Mouse (Mus musculus) olfactory bulb, adult 2 months (tissue): ENCODE results near the gene Gipc2. TPM values are rescaled to one million over a fixed set of nuclear protein-coding genes. Genes with fewer than 3 reads are reported as not detected.

Experiments
- H3K27ac ChIP-seq: fragments of 200-500 bp; 2 replicates; pipeline ENCODE4 v1.5.1; 2012; ENCODE audit warnings: low read depth, low read length; ENCODE audit not compliant: insufficient read depth
- H3K4me1 ChIP-seq: fragments of 200-500 bp; 2 replicates; pipeline ENCODE4 v1.6.1; 2012; ENCODE audit warnings: low read length; ENCODE audit not compliant: control insufficient read depth, insufficient read depth
- H3K4me3 ChIP-seq: fragments of 200-500 bp; 2 replicates; pipeline ENCODE4 v1.5.1; 2012; ENCODE audit warnings: mild to moderate bottlenecking, low read depth, low read length, moderate library complexity; ENCODE audit not compliant: insufficient read depth
- CTCF ChIP-seq: fragments of 200-500 bp; IDR thresholded peaks from 2 replicates; pipeline ENCODE4 v1.5.1; 2012; ENCODE audit warnings: low read depth, mild to moderate bottlenecking, low read length, moderate library complexity; ENCODE audit not compliant: insufficient read depth
- POLR2A ChIP-seq: fragments of 200-500 bp; IDR thresholded peaks from 2 replicates; pipeline ENCODE4 v1.6.1; 2012; ENCODE audit warnings: mild to moderate bottlenecking, low read depth, low read length, moderate library complexity; ENCODE audit not compliant: insufficient read depth
- WGBS: fragments of 180-500 bp; shearing (Covaris S2); methylation state at CpG from one replicate; pipeline ENCODE4 v1.1.7; 2018; 5-methylcytosine and 5-hydroxymethylcytosine counted together
- polyA plus RNA-seq: library from polyadenylated mRNA; stranded (reverse); fragments of >200 nt; gene quantifications from 2 replicates; pipeline ENCODE4 v1.2.4, GENCODE M21; 2012; ENCODE audit warnings: low replicate concordance; ENCODE audit not compliant: missing spikeins, insufficient read depth, insufficient read length

Gipc2 gene
- polyA plus RNA-seq, 1 experiment: not detected

DNA sequence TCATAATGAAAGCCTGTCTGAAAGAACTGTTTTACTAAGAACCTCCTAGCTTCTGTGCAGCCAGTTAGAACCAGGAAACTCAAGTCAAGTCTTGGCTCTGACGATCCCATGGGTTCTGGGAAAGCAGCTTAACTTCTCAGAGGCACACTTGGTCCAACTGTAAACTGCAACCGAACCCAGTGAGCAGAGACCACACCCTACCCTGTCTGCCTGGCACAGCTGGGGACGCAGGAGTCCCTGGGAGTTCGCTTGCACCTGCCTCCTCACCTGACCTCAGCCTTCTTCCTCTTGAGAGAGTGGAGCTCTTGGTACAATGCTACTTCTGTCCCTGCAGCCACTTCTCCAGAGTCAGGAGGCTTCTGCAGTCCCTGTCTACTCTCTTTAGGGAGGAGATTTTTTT, 5.4 kb downstream of the Gipc2 start:
- WGBS: 77% methylated on average over 4 of the region's 4 CpGs
- no peak for TF ChIP-seq POLR2A
- TF ChIP-seq CTCF: no peak

DNA sequence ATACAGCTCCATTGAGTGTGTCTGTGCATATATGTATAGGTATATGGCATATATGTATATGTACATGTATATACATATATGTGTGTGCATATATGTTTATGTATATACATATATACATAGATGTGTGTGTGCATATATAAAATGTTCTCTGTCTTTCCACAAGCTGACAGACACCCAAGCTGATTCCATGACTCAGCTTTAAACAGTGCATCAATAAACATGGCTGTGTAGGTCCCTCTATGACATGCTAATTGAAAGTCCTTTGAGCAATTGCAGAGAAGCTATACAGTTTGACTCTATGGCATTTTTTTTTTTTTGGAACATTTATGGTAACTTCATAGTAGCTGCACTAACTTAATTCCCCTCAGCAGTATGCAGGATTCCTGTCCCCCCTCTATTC, 6.7 kb downstream of the Gipc2 start:
- H3K4me3 ChIP-seq: no peak overlapping the region
- H3K4me1 ChIP-seq: peaks cover 4% of the 10 kb centered on the region
- H3K27ac ChIP-seq: no peak overlapping the region
- TF ChIP-seq CTCF (no peak), POLR2A (no peak)

More for the DNA sequence above, 5.4 kb downstream of the Gipc2 start:
- H3K27ac ChIP-seq: no peak overlapping the region
- no peak overlapping the region for H3K4me3 ChIP-seq
- H3K4me1 ChIP-seq: peaks cover 5% of the 10 kb centered on the region

DNA sequence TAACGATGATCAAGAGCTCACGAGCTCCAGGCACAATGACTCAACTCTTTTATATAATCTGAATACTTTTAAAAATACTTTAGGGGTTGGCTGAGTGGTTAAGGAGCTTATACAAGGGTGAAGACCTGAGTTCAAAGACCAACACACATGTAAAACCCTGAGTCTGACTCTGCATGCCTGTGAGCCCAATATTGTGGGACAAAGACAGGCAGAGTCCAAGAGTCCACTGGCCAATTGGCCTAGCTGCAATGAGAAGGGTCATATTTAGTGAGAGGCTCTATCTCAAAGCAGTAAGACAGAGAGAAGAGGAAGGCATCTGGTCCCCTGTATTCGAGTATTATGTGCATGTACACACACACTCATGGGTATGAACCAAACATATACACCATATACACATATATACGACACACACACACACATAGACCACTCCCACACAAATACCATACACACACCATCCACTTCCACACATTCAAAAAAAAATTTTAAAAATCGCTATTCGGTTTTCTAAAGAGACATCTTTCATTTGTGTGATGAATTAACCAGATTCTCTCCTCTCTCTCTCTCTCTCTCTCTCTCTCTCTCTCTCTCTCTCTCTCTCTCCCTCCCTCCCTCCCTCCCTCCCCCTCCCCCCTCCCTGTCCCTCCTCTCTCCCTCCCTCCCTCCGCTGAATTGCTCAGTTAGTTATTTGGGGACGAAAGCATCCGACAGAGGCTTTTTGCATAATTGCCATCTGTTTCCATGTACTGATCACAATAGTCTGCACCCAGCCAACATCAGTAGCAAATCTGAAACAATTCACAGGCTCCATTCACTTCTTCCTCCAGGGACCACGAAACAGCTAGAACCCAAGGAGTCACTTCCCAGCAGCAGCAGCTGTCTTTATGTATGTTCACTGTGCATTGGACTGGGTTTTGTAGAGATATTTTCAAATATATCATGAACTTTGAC, 7.4 kb downstream of the Gipc2 start:
- Histone ChIP-seq H3K4me1 (peaks cover 4% of the 10 kb centered on the region), H3K27ac (no peak overlapping the region), H3K4me3 (no peak overlapping the region)
- 54% methylated on average over 10 of the region's 10 CpGs for WGBS
- TF ChIP-seq POLR2A: no peak
- TF ChIP-seq CTCF: no peak

DNA sequence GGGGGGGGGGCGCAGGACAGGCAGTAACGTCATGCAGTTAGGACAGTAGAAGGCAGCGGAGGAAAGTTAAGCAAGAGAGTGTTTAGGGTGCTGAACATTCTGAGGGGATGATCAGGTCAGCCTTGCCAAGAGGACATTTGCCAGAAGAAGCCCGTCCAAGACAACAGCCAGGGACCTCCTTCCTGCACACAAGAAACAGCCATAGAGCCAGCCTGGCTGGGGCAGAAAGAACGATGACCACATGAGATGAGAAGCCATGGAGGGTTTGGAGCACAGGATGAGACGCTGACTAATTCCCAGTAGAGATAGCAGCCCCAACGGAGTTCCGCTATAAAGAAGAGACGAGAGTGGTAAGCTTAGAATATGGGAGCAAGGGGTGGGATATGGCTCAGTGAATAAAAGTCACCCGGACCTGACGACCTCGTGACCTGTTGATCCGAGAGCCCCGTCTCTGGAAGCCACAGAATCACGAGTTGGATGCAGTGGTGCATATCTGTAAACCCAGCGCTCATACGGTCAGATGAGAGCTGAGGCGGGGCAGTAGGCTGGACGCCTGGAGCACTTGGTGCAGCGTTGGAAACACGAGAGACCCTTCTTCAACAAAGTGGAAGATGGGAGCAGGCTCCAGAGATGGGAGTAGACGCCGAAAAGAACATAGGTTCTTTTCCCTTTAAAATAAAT, 9.1 kb downstream of the Gipc2 start:
- no peak overlapping the region for H3K4me3 ChIP-seq
- no peak for TF ChIP-seq POLR2A
- no peak for TF ChIP-seq CTCF
- no peak overlapping the region for H3K27ac ChIP-seq
- 83% methylated on average over 23 of the region's 23 CpGs for WGBS
- peaks cover 4% of the 10 kb centered on the region for H3K4me1 ChIP-seq

DNA sequence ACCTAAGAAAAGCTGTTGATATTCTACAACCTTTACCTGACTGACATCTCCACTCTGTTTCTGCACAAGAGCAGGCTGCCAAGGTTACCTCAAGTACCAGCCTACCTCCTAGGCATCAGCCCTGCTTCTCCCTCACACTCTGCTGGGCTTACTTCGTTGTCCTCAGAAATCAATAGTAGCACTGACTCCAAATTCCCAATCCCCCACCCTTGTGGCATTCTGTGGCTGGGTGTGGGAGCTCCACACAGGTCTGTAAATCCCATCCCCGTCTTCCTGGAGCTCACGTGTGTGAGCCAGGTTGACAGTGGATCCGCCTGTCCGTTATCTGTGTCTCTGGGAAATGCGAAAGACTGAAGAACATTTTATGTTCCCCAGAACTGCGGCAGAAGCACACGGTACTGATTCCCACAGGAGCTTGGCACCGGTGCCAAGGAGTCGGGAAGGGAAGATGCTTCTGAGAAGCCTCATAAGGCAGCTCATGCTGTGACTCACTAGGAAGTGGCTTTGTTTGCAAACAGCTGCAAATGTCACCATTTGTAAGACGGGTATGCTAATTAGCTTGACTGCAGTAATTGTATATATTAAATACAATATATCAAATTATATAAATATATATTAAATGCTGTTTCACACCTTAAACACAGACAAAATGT, 10.6 kb downstream of the Gipc2 start:
- no peak overlapping the region for H3K4me3 ChIP-seq
- 29% methylated on average over 11 of the region's 11 CpGs for WGBS
- TF ChIP-seq POLR2A (no peak), CTCF (no peak)
- H3K27ac ChIP-seq: no peak overlapping the region
- H3K4me1 ChIP-seq: peaks cover 4% of the 10 kb centered on the region

DNA sequence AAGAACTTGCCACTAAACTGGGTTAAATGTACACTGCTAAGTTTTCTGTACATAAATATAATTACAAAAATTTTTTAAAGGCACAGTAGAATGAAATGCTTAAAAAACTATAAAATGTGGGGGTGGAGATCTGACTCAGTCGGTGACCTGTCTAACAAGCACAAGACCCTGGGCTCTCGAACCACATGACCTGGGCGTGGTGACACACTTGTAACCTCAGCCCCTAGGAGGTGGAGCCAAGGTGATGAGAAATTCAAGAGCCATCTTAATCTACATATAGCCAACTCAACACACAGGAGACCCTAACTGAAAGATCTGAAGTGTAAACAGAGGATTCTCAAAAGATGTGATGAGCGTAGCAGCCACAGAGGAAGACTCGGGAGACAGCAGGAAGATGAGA, 11.9 kb downstream of the Gipc2 start:
- H3K4me1 ChIP-seq: peaks cover 4% of the 10 kb centered on the region
- no peak overlapping the region for H3K4me3 ChIP-seq
- no peak overlapping the region for H3K27ac ChIP-seq
- TF ChIP-seq CTCF (no peak), POLR2A (no peak)
- WGBS: 95% methylated on average over 5 of the region's 5 CpGs

DNA sequence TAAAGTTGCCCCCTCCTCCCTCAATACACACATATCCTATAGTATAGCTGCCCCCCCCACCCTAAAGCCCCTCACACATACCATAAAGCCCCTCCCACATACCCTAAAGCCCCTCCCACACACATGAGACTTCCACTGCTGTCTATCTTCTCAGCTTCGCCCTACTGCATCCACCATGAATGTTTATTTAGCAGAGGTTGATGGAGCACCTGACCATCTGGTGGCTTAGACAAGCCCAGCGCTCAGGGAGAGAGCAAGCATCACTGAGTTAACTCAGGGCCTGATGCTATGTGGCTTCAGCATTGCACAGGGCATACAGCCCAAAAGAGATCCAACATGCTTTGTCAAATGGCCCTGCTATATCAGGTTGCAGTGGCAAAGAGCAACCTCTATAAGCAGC, 12.9 kb downstream of the Gipc2 start:
- Histone ChIP-seq H3K4me3 (no peak overlapping the region), H3K4me1 (peaks cover 4% of the 10 kb centered on the region), H3K27ac (no peak overlapping the region)
- TF ChIP-seq POLR2A (no peak), CTCF (no peak)
- 97% methylated on average over 2 of the region's 2 CpGs for WGBS

DNA sequence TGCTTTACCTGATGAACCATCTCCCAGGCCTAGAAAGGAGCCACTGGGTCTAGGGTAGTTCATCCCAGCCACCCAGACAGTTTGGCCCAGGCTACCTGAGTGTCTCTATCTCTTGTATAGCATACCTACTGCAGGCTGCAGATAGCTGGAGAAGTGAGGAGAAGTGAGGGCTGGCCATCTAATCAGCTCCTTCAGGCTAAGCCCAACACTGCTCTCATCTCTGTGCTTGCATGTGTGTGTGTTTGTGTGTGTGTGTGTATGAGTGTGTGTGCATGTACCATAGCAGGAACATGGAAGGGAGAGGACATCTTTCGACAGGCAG, 13.6 kb downstream of the Gipc2 start:
- peaks cover 4% of the 10 kb centered on the region for H3K4me1 ChIP-seq
- no peak overlapping the region for H3K4me3 ChIP-seq
- WGBS: 100% methylated on average over 1 of the region's 1 CpGs
- TF ChIP-seq POLR2A (no peak), CTCF (no peak)
- no peak overlapping the region for H3K27ac ChIP-seq

DNA sequence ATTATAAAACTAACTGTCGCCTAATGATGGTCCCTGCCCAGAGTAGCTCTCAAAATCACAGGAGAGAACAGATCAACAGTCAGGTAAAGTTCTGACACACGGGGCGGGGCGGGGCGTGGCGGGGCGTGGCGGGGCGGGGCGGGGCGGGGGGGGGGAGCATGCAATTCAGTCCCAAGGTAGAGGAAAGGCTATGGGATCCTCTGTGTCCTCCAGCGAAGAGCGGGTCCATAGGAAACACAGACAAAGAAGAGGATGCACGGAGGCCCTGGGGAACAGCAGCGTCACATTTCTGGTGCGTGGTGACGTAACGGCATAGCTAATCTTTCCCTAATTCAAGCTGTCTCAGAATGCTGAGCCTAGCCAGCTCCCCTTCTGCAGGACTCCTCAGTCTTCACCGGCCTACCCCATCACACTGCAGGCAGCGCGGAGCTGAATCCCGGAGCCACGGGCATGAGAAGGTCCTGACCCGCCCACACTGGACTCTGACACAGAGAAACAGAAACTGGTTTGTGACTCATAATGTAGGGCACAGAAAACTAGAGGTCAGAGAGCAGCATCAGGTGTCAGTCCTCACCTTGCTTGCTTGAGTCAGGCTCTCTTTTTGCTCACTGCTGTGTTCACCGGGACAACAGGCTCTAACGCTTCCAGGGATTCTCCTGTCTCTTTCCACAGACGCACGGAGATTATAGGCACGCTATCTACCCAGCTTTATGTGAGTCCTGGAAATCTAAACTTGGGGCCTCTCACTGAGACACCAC, 14.1 kb downstream of the Gipc2 start:
- no peak overlapping the region for H3K4me3 ChIP-seq
- no peak overlapping the region for H3K27ac ChIP-seq
- TF ChIP-seq POLR2A (no peak), CTCF (no peak)
- H3K4me1 ChIP-seq: peaks cover 4% of the 10 kb centered on the region
- 59% methylated on average over 29 of the region's 29 CpGs for WGBS
